Comparison of ENCODE assay signal across 23 mouse cellular contexts in the genomic region with DNA sequence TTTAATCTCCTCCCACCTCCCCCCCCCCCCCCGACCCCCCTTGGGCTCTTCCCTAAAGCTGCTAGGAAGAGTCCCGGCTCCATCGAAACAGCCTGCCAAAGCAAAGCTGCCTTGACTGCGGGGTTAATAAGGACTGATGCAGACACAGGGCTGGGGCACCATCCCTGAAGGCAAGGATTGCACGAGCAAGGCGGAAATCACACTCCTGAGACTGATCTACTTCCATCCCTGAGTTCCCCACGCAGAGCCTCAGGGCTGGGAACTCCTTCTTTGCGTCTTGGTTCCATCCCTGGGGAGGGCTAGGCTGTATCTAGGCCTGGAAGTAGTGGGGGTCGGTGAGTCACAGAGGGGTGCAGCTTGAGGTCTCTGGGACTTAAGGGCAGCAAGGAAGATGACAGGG. TPM values are rescaled to one million over a fixed set of nuclear protein-coding genes. Genes with fewer than 3 reads are reported as not detected.
A peak's percentile ranks its signal among the peaks of the same experiment; 100 is the strongest.
DNase-seq lines count a peak whose midpoint lies in the region; ATAC-seq and TF ChIP-seq lines count a peak whose summit lies in the region.
"Had no signal": no experiment of that assay in that cellular context is flagged by ENCODE, and none has a peak within 500 bp of the region (broad histone marks: within the 10 kb centered on the region; RNA-seq: fewer than 3 reads in every experiment).

No protein-coding gene starts in this region.

- no peak overlapping the region for H3K9ac ChIP-seq in heart, embryonic 11.5 days (ENCODE audit: low read depth, low read length)
- no peak overlapping the region for H3K9ac ChIP-seq in hindbrain, postnatal 0 days (replicated peaks; ENCODE audit: low read length)
- no peak overlapping the region for H3K9ac ChIP-seq in midbrain, embryonic 16.5 days (ENCODE audit: low read depth, low read length)
- H3K9ac ChIP-seq: forebrain, embryonic 15.5 days; limb, embryonic 13.5 days; liver, embryonic 14.5 days had no signal

- no peak for ATAC-seq in heart, embryonic 11.5 days (replicated peaks; ENCODE audit: insufficient number of reproducible peaks, low FRiP score, low TSS enrichment)
- ATAC-seq in hindbrain, postnatal 0 days, result no peak
- no peak for ATAC-seq in midbrain, embryonic 16.5 days
- ATAC-seq: forebrain, embryonic 15.5 days; intestine, postnatal 0 days; Patski had no signal

- peaks cover 7% of the 10 kb centered on the region; the same call in 1 of the 2 replicates for H3K4me1 ChIP-seq in heart, embryonic 10.5 days
- H3K4me1 ChIP-seq in heart, embryonic 11.5 days (ENCODE audit: control insufficient read depth, insufficient read depth, low read length), result no peaks in the 10 kb centered on the region
- peaks cover 54% of the 10 kb centered on the region for H3K4me1 ChIP-seq in hindbrain, embryonic 10.5 days (replicated peaks)
- H3K4me1 ChIP-seq in hindbrain, postnatal 0 days (ENCODE audit: insufficient read depth, low read length), result no peaks in the 10 kb centered on the region
- peaks cover 7% of the 10 kb centered on the region; the same call in 1 of the 2 replicates for H3K4me1 ChIP-seq in midbrain, embryonic 16.5 days (ENCODE audit: control insufficient read depth, insufficient read depth, low read length)
- H3K4me1 ChIP-seq: forebrain, embryonic 15.5 days; limb, embryonic 13.5 days had no signal

- H3K27me3 ChIP-seq in heart, embryonic 10.5 days (ENCODE audit: insufficient read depth, poor library complexity, severe bottlenecking), result peaks cover 98% of the 10 kb centered on the region
- H3K27me3 ChIP-seq in heart, embryonic 11.5 days (ENCODE audit: control insufficient read depth, insufficient read depth, low read length), result peaks cover 92% of the 10 kb centered on the region
- peaks cover 98% of the 10 kb centered on the region for H3K27me3 ChIP-seq in hindbrain, embryonic 10.5 days (ENCODE audit: insufficient read depth, poor library complexity, severe bottlenecking)
- H3K27me3 ChIP-seq in hindbrain, postnatal 0 days (ENCODE audit: insufficient read depth, low read length), result peaks cover 56% of the 10 kb centered on the region
- H3K27me3 ChIP-seq in midbrain, embryonic 16.5 days (ENCODE audit: control insufficient read depth, insufficient read depth, low read depth, low read length), result peaks cover 26% of the 10 kb centered on the region

- H3K9me3 ChIP-seq in heart, embryonic 10.5 days, result no peaks in the 10 kb centered on the region
- H3K9me3 ChIP-seq in heart, embryonic 11.5 days (replicated peaks; ENCODE audit: control insufficient read depth, low read length), result no peaks in the 10 kb centered on the region
- no peaks in the 10 kb centered on the region for H3K9me3 ChIP-seq in hindbrain, embryonic 10.5 days
- no peaks in the 10 kb centered on the region for H3K9me3 ChIP-seq in hindbrain, postnatal 0 days (ENCODE audit: low read length)
- no peaks in the 10 kb centered on the region for H3K9me3 ChIP-seq in midbrain, embryonic 16.5 days (replicated peaks; ENCODE audit: control insufficient read depth, low read length, poor library complexity, severe bottlenecking)
- H3K9me3 ChIP-seq: forebrain, embryonic 15.5 days; limb, embryonic 13.5 days had no signal

- H3K4me2 ChIP-seq in heart, embryonic 11.5 days, result no peak overlapping the region
- peak overlapping the region; percentile 16; the same call in 1 of the 2 replicates for H3K4me2 ChIP-seq in hindbrain, postnatal 0 days (ENCODE audit: low read depth, low read length)
- H3K4me2 ChIP-seq in midbrain, embryonic 16.5 days (ENCODE audit: low read length), result peak overlapping the region; percentile 37; the same call in 1 of the 2 replicates
- H3K4me2 ChIP-seq: forebrain, embryonic 15.5 days; limb, embryonic 13.5 days had no signal

- under 1% methylated on average over 8 of the region's 9 CpGs for WGBS in heart, embryonic 10.5 days
- WGBS in heart, embryonic 11.5 days (ENCODE audit: insufficient replicate concordance), result 2% methylated on average over 9 of the region's 9 CpGs
- WGBS in hindbrain, embryonic 10.5 days, result 0% methylated on average over 9 of the region's 9 CpGs
- 6% methylated on average over 9 of the region's 9 CpGs for WGBS in hindbrain, postnatal 0 days
- under 1% methylated on average over 8 of the region's 9 CpGs for WGBS in midbrain, embryonic 16.5 days

- TF ChIP-seq CTCF in hindbrain, postnatal 0 days (IDR thresholded peaks at IDR 0.05; ENCODE audit: low read depth), result no peak

- H3K36me3 ChIP-seq in heart, embryonic 10.5 days, result no peaks in the 10 kb centered on the region
- H3K36me3 ChIP-seq in heart, embryonic 11.5 days (ENCODE audit: control insufficient read depth, insufficient read depth, low read length), result no peaks in the 10 kb centered on the region
- peaks cover 18% of the 10 kb centered on the region for H3K36me3 ChIP-seq in hindbrain, embryonic 10.5 days
- H3K36me3 ChIP-seq in hindbrain, postnatal 0 days (ENCODE audit: insufficient read depth, low read length), result no peaks in the 10 kb centered on the region
- H3K36me3 ChIP-seq in midbrain, embryonic 16.5 days (ENCODE audit: control insufficient read depth, insufficient read depth, low read length), result no peaks in the 10 kb centered on the region
- H3K36me3 ChIP-seq: forebrain, embryonic 15.5 days; limb, embryonic 13.5 days had no signal

- H3K4me3 ChIP-seq in heart, embryonic 10.5 days, result no peak overlapping the region
- no peak overlapping the region for H3K4me3 ChIP-seq in heart, embryonic 11.5 days (ENCODE audit: low read depth, low read length)
- H3K4me3 ChIP-seq in hindbrain, embryonic 10.5 days, result peak overlapping the region; percentile 48
- no peak overlapping the region for H3K4me3 ChIP-seq in hindbrain, postnatal 0 days (ENCODE audit: low read length)
- no peak overlapping the region for H3K4me3 ChIP-seq in midbrain, embryonic 16.5 days (ENCODE audit: low read depth, low read length)
- H3K4me3 ChIP-seq: forebrain, embryonic 15.5 days; limb, embryonic 13.5 days; myocyte had no signal

- peak; percentile 69 for DNase-seq in heart, embryonic 10.5 days (ENCODE audit: low spot score)
- peak; percentile 39 for DNase-seq in hindbrain, embryonic 10.5 days (ENCODE audit: low spot score)
- DNase-seq in hindbrain, postnatal 0 days (ENCODE audit: low spot score), result no peak
- DNase-seq in kidney, postnatal 4 days, result no peak
- DNase-seq in kidney, postnatal 25 days, result no peak
- DNase-seq: adrenal gland, postnatal 36 days; heart, postnatal 4 days; lung, postnatal 10 days; right cerebral cortex, adult 18-20 months; spleen, adult 18-20 months; thymus, adult 2 months had no signal

- no peak overlapping the region for H3K27ac ChIP-seq in heart, embryonic 10.5 days
- H3K27ac ChIP-seq in heart, embryonic 11.5 days (ENCODE audit: low read depth, low read length), result no peak overlapping the region
- H3K27ac ChIP-seq in hindbrain, embryonic 10.5 days, result peak overlapping the region; percentile 93
- H3K27ac ChIP-seq in hindbrain, postnatal 0 days, result peak overlapping the region; percentile 80; the same call in 1 of the 2 replicates
- H3K27ac ChIP-seq in midbrain, embryonic 16.5 days (ENCODE audit: low read length), result peak overlapping the region; percentile 79
- H3K27ac ChIP-seq: forebrain, embryonic 15.5 days; kidney, postnatal 0 days; limb, embryonic 13.5 days; liver, embryonic 14.5 days had no signal

RNA-seq across cellular contexts. Expression of a gene that starts 8.6 kb away (rescaled TPM):
- polyA plus RNA-seq in heart, embryonic 10.5 days (2016; fragmentation: Nextera tagmentation; extraction: Ambion mirVana), result not detected in 2 replicates
- not detected in 2 replicates for polyA plus RNA-seq in heart, embryonic 11.5 days (2014; fragmentation: Nextera tagmentation; extraction: Ambion mirVana)
- 0.50 and 0.88 TPM in 2 replicates for polyA plus RNA-seq in hindbrain, embryonic 10.5 days (2016; fragmentation: Nextera tagmentation; extraction: Ambion mirVana)
- 33.8 and 35.1 TPM in 2 replicates for total RNA-seq in hindbrain, postnatal 0 days (2014; rRNA removed)
- 0.98 and 1.1 TPM in 2 replicates for polyA plus RNA-seq in hindbrain, postnatal 0 days (2015; fragmentation: Nextera tagmentation; extraction: Ambion mirVana)
- polyA plus RNA-seq in midbrain, embryonic 16.5 days (2015; fragmentation: Nextera tagmentation; extraction: Ambion mirVana), result 0.55 and 0.72 TPM in 2 replicates
- total RNA-seq: heart, postnatal 4 days; megakaryocyte, adult 5-6 weeks had no signal
- polyA plus RNA-seq: forebrain, embryonic 15.5 days; heart, embryonic 14.5 days; intestine, postnatal 0 days; kidney, postnatal 0 days; limb, embryonic 13.5 days; liver, embryonic 14.5 days; myocyte; stomach, embryonic 14.5 days had no signal

Comparison
In these comparisons a context has a peak if more than half of its experiments do, and no peak if none do; other contexts are left out.
1. DNase-seq: peak in heart, embryonic 10.5 days (single experiment) and hindbrain, embryonic 10.5 days (single experiment); none in hindbrain, postnatal 0 days (single experiment), kidney, postnatal 4 days (0 of 2) and kidney, postnatal 25 days (0 of 2).
2. H3K27ac ChIP-seq: peak in hindbrain, embryonic 10.5 days (single experiment), hindbrain, postnatal 0 days (single experiment) and midbrain, embryonic 16.5 days (single experiment); none in heart, embryonic 10.5 days (single experiment) and heart, embryonic 11.5 days (single experiment).